Mouse (Mus musculus) adrenal gland, adult 10 weeks (tissue): ENCODE data around the gene Brinp3. TPM values are rescaled to one million over a fixed set of nuclear protein-coding genes. Genes with fewer than 3 reads are reported as not detected.

Experiments
- polyA plus RNA-seq: library from polyadenylated mRNA; stranded (reverse); fragments of 350-450 nt; fragmentation: Illumina TruSeq; extraction: RNeasy Lipid Tissue Mini Kit (QIAGEN cat#74804); gene quantifications from one replicate; pipeline ENCODE4 v1.2.3, GENCODE M21; 2014; ENCODE audit warnings: low read depth, low replicate concordance

Brinp3 gene
- polyA plus RNA-seq, result 0.29 TPM

DNA sequence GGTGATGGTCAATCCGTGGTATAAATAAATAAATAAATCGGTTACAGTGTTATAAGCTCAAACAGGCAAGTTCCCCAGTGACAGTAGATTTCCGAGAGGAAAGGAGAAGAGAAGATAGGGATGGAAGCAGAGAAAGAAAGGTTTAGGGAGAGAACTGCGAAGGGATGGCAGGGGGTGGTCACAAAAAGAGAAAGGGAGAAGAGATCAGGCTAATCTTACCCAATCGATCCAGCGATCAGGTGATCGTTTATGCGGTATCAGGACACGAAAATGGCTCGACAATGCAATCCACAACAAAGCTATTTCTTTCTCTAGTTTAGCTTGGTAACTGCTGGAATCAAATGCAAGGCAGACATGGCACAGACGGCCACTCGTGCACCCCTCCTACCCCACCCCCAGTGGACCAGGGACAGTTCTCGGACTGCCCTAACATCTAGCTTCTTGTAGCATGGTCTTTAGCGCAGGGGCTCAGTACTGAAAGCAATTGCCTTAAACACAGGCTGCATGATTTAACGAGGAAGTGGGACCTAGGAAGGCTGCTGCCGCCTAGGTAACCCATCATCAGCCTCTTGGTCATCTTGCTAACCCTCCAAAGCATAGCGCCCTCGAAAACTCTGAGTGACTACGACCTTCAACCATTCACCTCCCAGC is at the start of gene Brinp3:
TSS of gene Brinp3 (plus strand) at position 80 of the 651 bp plus-strand sequence.

